Mouse (Mus musculus): ENCODE measurements around the gene Pcca. TPM values are rescaled to one million over a fixed set of nuclear protein-coding genes. Genes with fewer than 3 reads are reported as not detected.

Pcca gene
- polyA plus RNA-seq, 1 experiment: 10.3 TPM

GRCm38 (mm10) chr14:122608323-122608722, 74.2 kb downstream of the Pcca start:
- no peaks in the 10 kb centered on the region for H3K79me3 ChIP-seq (ENCODE audit: low read depth)
- no peaks in the 10 kb centered on the region for H3K27me3 ChIP-seq (ENCODE audit: control insufficient read depth, insufficient read depth, insufficient read length)
- H3K4me3 ChIP-seq (ENCODE audit: insufficient read depth, poor library complexity, severe bottlenecking): no peak overlapping the region
- no peaks in the 10 kb centered on the region for H3K36me3 ChIP-seq (ENCODE audit: control insufficient read depth, insufficient read depth)
- TF ChIP-seq CTCF (IDR thresholded peaks at IDR 0.05; ENCODE audit: control insufficient read depth, insufficient read depth, insufficient read length): no peak
- TF ChIP-seq USF1 (IDR thresholded peaks at IDR 0.05; ENCODE audit: low read depth): no peak
- TF ChIP-seq FOSL1 (IDR thresholded peaks at IDR 0.05; ENCODE audit: insufficient read depth, low read length, poor library complexity, severe bottlenecking): no peak
- no peak for TF ChIP-seq MAX (IDR thresholded peaks at IDR 0.05)
- no peak for TF ChIP-seq MYOG (IDR thresholded peaks at IDR 0.05; ENCODE audit: control insufficient read depth, extremely low read depth, insufficient read length)
- no peak for TF ChIP-seq MYOD1 (IDR thresholded peaks at IDR 0.05; ENCODE audit: control insufficient read depth, insufficient read length, low read depth)
- TF ChIP-seq CEBPB (IDR thresholded peaks at IDR 0.05; ENCODE audit: low read depth): no peak
- H3K79me2 ChIP-seq (ENCODE audit: control insufficient read depth, insufficient read depth): no peaks in the 10 kb centered on the region
- H3ac ChIP-seq (ENCODE audit: control insufficient read depth, insufficient read length, low read depth): no peak overlapping the region

- Histone ChIP-seq H3K79me3 (ENCODE audit: low read depth) (no peaks in the 10 kb centered on the region), H3K27me3 (ENCODE audit: control insufficient read depth, insufficient read depth, insufficient read length) (no peaks in the 10 kb centered on the region), H3ac (ENCODE audit: control insufficient read depth, insufficient read length, low read depth) (no peak overlapping the region), H3K79me2 (ENCODE audit: control insufficient read depth, insufficient read depth) (no peaks in the 10 kb centered on the region), H3K36me3 (ENCODE audit: control insufficient read depth, insufficient read depth) (no peaks in the 10 kb centered on the region), H3K4me3 (ENCODE audit: insufficient read depth, poor library complexity, severe bottlenecking) (no peak overlapping the region)
- TF ChIP-seq CTCF (IDR thresholded peaks at IDR 0.05; ENCODE audit: control insufficient read depth, insufficient read depth, insufficient read length) (no peak), CEBPB (IDR thresholded peaks at IDR 0.05; ENCODE audit: low read depth) (no peak), USF1 (IDR thresholded peaks at IDR 0.05; ENCODE audit: low read depth) (no peak), FOSL1 (IDR thresholded peaks at IDR 0.05; ENCODE audit: insufficient read depth, low read length, poor library complexity, severe bottlenecking) (no peak), MYOG (IDR thresholded peaks at IDR 0.05; ENCODE audit: control insufficient read depth, extremely low read depth, insufficient read length) (no peak), MAX (IDR thresholded peaks at IDR 0.05) (no peak), MYOD1 (IDR thresholded peaks at IDR 0.05; ENCODE audit: control insufficient read depth, insufficient read length, low read depth) (no peak)
These were observed 76.9 kb downstream of the Pcca start for GRCm38 (mm10) chr14:122611035-122611434.

- no peaks in the 10 kb centered on the region for H3K36me3 ChIP-seq (ENCODE audit: control insufficient read depth, insufficient read depth)
- TF ChIP-seq MYOD1 (IDR thresholded peaks at IDR 0.05; ENCODE audit: control insufficient read depth, insufficient read length, low read depth) (no peak), MAX (IDR thresholded peaks at IDR 0.05) (no peak), CEBPB (IDR thresholded peaks at IDR 0.05; ENCODE audit: low read depth) (no peak), USF1 (IDR thresholded peaks at IDR 0.05; ENCODE audit: low read depth) (no peak), MYOG (IDR thresholded peaks at IDR 0.05; ENCODE audit: control insufficient read depth, extremely low read depth, insufficient read length) (no peak), CTCF (IDR thresholded peaks at IDR 0.05; ENCODE audit: control insufficient read depth, insufficient read depth, insufficient read length) (no peak), FOSL1 (IDR thresholded peaks at IDR 0.05; ENCODE audit: insufficient read depth, low read length, poor library complexity, severe bottlenecking) (no peak)
- no peak overlapping the region for H3K4me3 ChIP-seq (ENCODE audit: insufficient read depth, poor library complexity, severe bottlenecking)
- H3K27me3 ChIP-seq (ENCODE audit: control insufficient read depth, insufficient read depth, insufficient read length): no peaks in the 10 kb centered on the region
- no peak overlapping the region for H3ac ChIP-seq (ENCODE audit: control insufficient read depth, insufficient read length, low read depth)
- no peaks in the 10 kb centered on the region for H3K79me3 ChIP-seq (ENCODE audit: low read depth)
- H3K79me2 ChIP-seq (ENCODE audit: control insufficient read depth, insufficient read depth): no peaks in the 10 kb centered on the region
These were observed 78.2 kb downstream of the Pcca start for GRCm38 (mm10) chr14:122612317-122612716.

- H3K79me2 ChIP-seq (ENCODE audit: control insufficient read depth, insufficient read depth): no peaks in the 10 kb centered on the region
- H3K79me3 ChIP-seq (ENCODE audit: low read depth): no peaks in the 10 kb centered on the region
- H3K4me3 ChIP-seq (ENCODE audit: insufficient read depth, poor library complexity, severe bottlenecking): no peak overlapping the region
- TF ChIP-seq CEBPB (IDR thresholded peaks at IDR 0.05; ENCODE audit: low read depth) (no peak), MYOG (IDR thresholded peaks at IDR 0.05; ENCODE audit: control insufficient read depth, extremely low read depth, insufficient read length) (no peak)
- no peak overlapping the region for H3ac ChIP-seq (ENCODE audit: control insufficient read depth, insufficient read length, low read depth)
- no peaks in the 10 kb centered on the region for H3K27me3 ChIP-seq (ENCODE audit: control insufficient read depth, insufficient read depth, insufficient read length)
- no peaks in the 10 kb centered on the region for H3K36me3 ChIP-seq (ENCODE audit: control insufficient read depth, insufficient read depth)
These were observed 83.5 kb downstream of the Pcca start for GRCm38 (mm10) chr14:122617656-122618055.

- no peak overlapping the region for H3ac ChIP-seq (ENCODE audit: control insufficient read depth, insufficient read length, low read depth)
- H3K79me2 ChIP-seq (ENCODE audit: control insufficient read depth, insufficient read depth): no peaks in the 10 kb centered on the region
- no peak overlapping the region for H3K4me3 ChIP-seq (ENCODE audit: insufficient read depth, poor library complexity, severe bottlenecking)
- H3K79me3 ChIP-seq (ENCODE audit: low read depth): no peaks in the 10 kb centered on the region
- no peaks in the 10 kb centered on the region for H3K27me3 ChIP-seq (ENCODE audit: control insufficient read depth, insufficient read depth, insufficient read length)
- no peaks in the 10 kb centered on the region for H3K36me3 ChIP-seq (ENCODE audit: control insufficient read depth, insufficient read depth)
- TF ChIP-seq USF1 (IDR thresholded peaks at IDR 0.05; ENCODE audit: low read depth) (no peak), MYOG (IDR thresholded peaks at IDR 0.05; ENCODE audit: control insufficient read depth, extremely low read depth, insufficient read length) (no peak), CEBPB (IDR thresholded peaks at IDR 0.05; ENCODE audit: low read depth) (no peak)
These were observed 99.3 kb downstream of the Pcca start for GRCm38 (mm10) chr14:122633416-122633815.

GRCm38 (mm10) chr14:122636601-122637000, 102.5 kb downstream of the Pcca start:
- no peak for TF ChIP-seq MYOG (IDR thresholded peaks at IDR 0.05; ENCODE audit: control insufficient read depth, extremely low read depth, insufficient read length)
- TF ChIP-seq CEBPB (IDR thresholded peaks at IDR 0.05; ENCODE audit: low read depth): no peak
- no peak for TF ChIP-seq MAX (IDR thresholded peaks at IDR 0.05)
- no peak for TF ChIP-seq CTCF (IDR thresholded peaks at IDR 0.05; ENCODE audit: control insufficient read depth, insufficient read depth, insufficient read length)
- no peak for TF ChIP-seq USF1 (IDR thresholded peaks at IDR 0.05; ENCODE audit: low read depth)
- TF ChIP-seq MYOD1 (IDR thresholded peaks at IDR 0.05; ENCODE audit: control insufficient read depth, insufficient read length, low read depth): no peak
- TF ChIP-seq FOSL1 (IDR thresholded peaks at IDR 0.05; ENCODE audit: insufficient read depth, low read length, poor library complexity, severe bottlenecking): no peak
- Histone ChIP-seq H3ac (ENCODE audit: control insufficient read depth, insufficient read length, low read depth) (no peak overlapping the region), H3K27me3 (ENCODE audit: control insufficient read depth, insufficient read depth, insufficient read length) (no peaks in the 10 kb centered on the region), H3K79me2 (ENCODE audit: control insufficient read depth, insufficient read depth) (no peaks in the 10 kb centered on the region), H3K4me3 (ENCODE audit: insufficient read depth, poor library complexity, severe bottlenecking) (no peak overlapping the region), H3K36me3 (ENCODE audit: control insufficient read depth, insufficient read depth) (no peaks in the 10 kb centered on the region), H3K79me3 (ENCODE audit: low read depth) (no peaks in the 10 kb centered on the region)

All from C2C12 (cell line).